Mouse (Mus musculus) bone marrow macrophage, adult 2 months (primary cell): ENCODE measurements around the gene Frmd8. TPM values are rescaled to one million over a fixed set of nuclear protein-coding genes. Genes with fewer than 3 reads are reported as not detected.
A peak's percentile ranks its signal among the peaks of the same experiment; 100 is the strongest.
"Not testable (repeated sequence)": the region's sequence is repeated elsewhere in the genome, so short reads cannot be mapped to it uniquely, and the experiment has no call there.

Experiments used
- H3K27ac ChIP-seq: 2 replicates; pipeline ENCODE4 v1.5.1; 2012; ENCODE audit warnings: low read depth, low read length; ENCODE audit not compliant: insufficient read depth
- H3K4me1 ChIP-seq: 2 replicates; pipeline ENCODE4 v1.6.1; 2012; ENCODE audit warnings: low read length; ENCODE audit not compliant: control insufficient read depth, insufficient read depth
- H3K4me3 ChIP-seq: 2 replicates; pipeline ENCODE4 v1.5.1; 2012; ENCODE audit warnings: mild to moderate bottlenecking, low read length, moderate library complexity; ENCODE audit not compliant: insufficient read depth
- CTCF ChIP-seq: IDR thresholded peaks from 2 replicates; pipeline ENCODE4 v1.5.1; 2012; ENCODE audit warnings: low read depth, mild to moderate bottlenecking, low read length, moderate library complexity
- POLR2A ChIP-seq: IDR thresholded peaks from 2 replicates; pipeline ENCODE4 v1.6.1; 2012; ENCODE audit warnings: mild to moderate bottlenecking, low read depth, low read length, borderline replicate concordance
- polyA plus RNA-seq: library from polyadenylated mRNA; stranded (reverse); fragments of >200 nt; gene quantifications from 2 replicates; pipeline ENCODE4 v1.2.4, GENCODE M21; 2012; ENCODE audit not compliant: missing spikeins, insufficient read depth, insufficient read length

The Frmd8 gene
- polyA plus RNA-seq, 1 experiment: 25.2 TPM

GRCm38 (mm10) chr19:5887234-5887815, 12.3 kb upstream of the Frmd8 start:
- Histone ChIP-seq H3K4me3 (no peak overlapping the region), H3K27ac (peak overlapping the region; percentile 22; the same call in 1 of the 2 replicates), H3K4me1 (peaks cover 18% of the 10 kb centered on the region)
- no peak for TF ChIP-seq CTCF
- TF ChIP-seq POLR2A: no peak

GRCm38 (mm10) chr19:5885838-5886237, 10.8 kb upstream of the Frmd8 start:
- no peak for TF ChIP-seq CTCF
- no peak for TF ChIP-seq POLR2A
- Histone ChIP-seq H3K27ac (no peak overlapping the region), H3K4me3 (no peak overlapping the region), H3K4me1 (peaks cover 26% of the 10 kb centered on the region)

- H3K27ac ChIP-seq: no peak overlapping the region
- no peak overlapping the region for H3K4me3 ChIP-seq
- peaks cover 42% of the 10 kb centered on the region for H3K4me1 ChIP-seq
- no peak for TF ChIP-seq CTCF
- TF ChIP-seq POLR2A: no peak
Measured at GRCm38 (mm10) chr19:5883935-5884334, 8.9 kb upstream of the Frmd8 start.

- peaks cover 41% of the 10 kb centered on the region for H3K4me1 ChIP-seq
- H3K27ac ChIP-seq: peak overlapping the region; percentile 75
- not testable (repeated sequence) for H3K4me3 ChIP-seq
Measured at GRCm38 (mm10) chr19:5882079-5882478, 7.0 kb upstream of the Frmd8 start.

- Histone ChIP-seq H3K27ac (peak overlapping the region; percentile 65), H3K4me1 (peaks cover 40% of the 10 kb centered on the region), H3K4me3 (no peak overlapping the region)
- TF ChIP-seq POLR2A (no peak), CTCF (no peak)
Measured at GRCm38 (mm10) chr19:5881155-5881554, 6.1 kb upstream of the Frmd8 start.

- Histone ChIP-seq H3K4me3 (peak overlapping the region; percentile 31), H3K4me1 (peaks cover 45% of the 10 kb centered on the region), H3K27ac (no peak overlapping the region)
- TF ChIP-seq CTCF (no peak), POLR2A (no peak)
Measured at GRCm38 (mm10) chr19:5879735-5880134, 4.7 kb upstream of the Frmd8 start.

GRCm38 (mm10) chr19:5878916-5879315, 3.8 kb upstream of the Frmd8 start:
- Histone ChIP-seq H3K27ac (peak overlapping the region; percentile 98), H3K4me1 (peaks cover 47% of the 10 kb centered on the region), H3K4me3 (peak overlapping the region; percentile 64)
- TF ChIP-seq POLR2A (no peak), CTCF (no peak)

GRCm38 (mm10) chr19:5878362-5878722, 3.3 kb upstream of the Frmd8 start:
- Histone ChIP-seq H3K4me3 (peak overlapping the region; percentile 64), H3K4me1 (peaks cover 51% of the 10 kb centered on the region), H3K27ac (peak overlapping the region; percentile 98)
- TF ChIP-seq CTCF (0 out of 2 replicates have a peak, but pooled peaks have one; percentile 1), POLR2A (no peak)

GRCm38 (mm10) chr19:5877618-5878361, 2.7 kb upstream of the Frmd8 start, which contains the start of gene Slc25a45:
Gene Slc25a45, plus strand, starts transcription at chr19:5877808.
- peak within 1 kb of the TSS; percentile 64 for H3K4me3 ChIP-seq
- peak within 1 kb of the TSS; percentile 98 for H3K27ac ChIP-seq
- peaks cover 55% of the 10 kb centered on the region for H3K4me1 ChIP-seq
- TF ChIP-seq POLR2A: no peak
- peak; percentile 64; the same call in 1 of the 2 replicates for TF ChIP-seq CTCF

GRCm38 (mm10) chr19:5874391-5874968, 594 bp downstream of the Frmd8 start:
- peak overlapping the region; percentile 32 for H3K27ac ChIP-seq
- H3K4me1 ChIP-seq: peaks cover 33% of the 10 kb centered on the region
- H3K4me3 ChIP-seq: peak overlapping the region; percentile 67
- no peak for TF ChIP-seq CTCF
- no peak for TF ChIP-seq POLR2A
